Mouse (Mus musculus) cortical plate, adult 2 months (tissue): ENCODE results near the gene Hist1h4d.

Source experiments
- CTCF ChIP-seq: fragments of 200-500 bp; IDR thresholded peaks from 2 replicates; pipeline ENCODE4 v1.5.1; 2011; ENCODE audit warnings: mild to moderate bottlenecking, control low read depth, low read length; ENCODE audit not compliant: insufficient read depth; ENCODE audit errors: extremely low read depth
- POLR2A ChIP-seq: fragments of 200-500 bp; IDR thresholded peaks from 2 replicates; pipeline ENCODE4 v1.6.1; 2011; ENCODE audit warnings: mild to moderate bottlenecking, low read length, control low read depth; ENCODE audit not compliant: insufficient read depth; ENCODE audit errors: extremely low read depth

DNA sequence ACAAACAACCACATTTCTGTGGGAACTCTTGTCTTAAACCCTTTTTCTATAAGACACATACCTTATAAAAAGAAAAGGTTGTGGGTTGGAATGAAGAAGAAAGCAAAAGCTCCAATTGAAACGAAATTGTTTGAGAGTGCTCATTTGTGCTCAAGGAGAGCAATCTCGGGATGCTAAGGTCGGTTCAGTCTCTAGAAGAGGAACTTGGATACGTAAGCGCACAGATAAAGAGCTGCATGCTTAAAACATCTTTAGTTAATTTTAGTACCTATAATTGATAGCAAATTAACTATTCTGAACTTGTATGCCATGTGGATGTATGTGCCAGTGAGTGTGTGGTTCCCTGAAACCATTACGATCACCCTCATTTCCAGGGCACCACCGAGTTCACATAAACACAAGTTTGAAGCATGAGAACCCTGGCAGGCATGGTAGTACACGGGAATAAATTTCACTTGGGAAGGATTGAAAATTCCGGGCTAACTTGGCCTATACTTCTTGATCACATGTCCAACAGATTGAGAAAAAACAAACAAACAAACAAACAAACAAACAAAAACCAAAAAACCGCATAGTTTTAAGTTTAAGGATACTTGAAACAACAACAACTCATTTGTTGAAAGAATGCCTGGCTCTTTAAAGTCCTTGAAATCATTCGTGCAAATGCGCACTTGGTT lies 38.8 kb downstream of the Hist1h4d start:
- TF ChIP-seq CTCF (no peak), POLR2A (no peak)
